Mouse (Mus musculus): ENCODE results near the gene Fkrp. TPM values are rescaled to one million over a fixed set of nuclear protein-coding genes. Genes with fewer than 3 reads are reported as not detected.
A peak's percentile ranks its signal among the peaks of the same experiment; 100 is the strongest.

Fkrp gene
- polyA plus RNA-seq, 2 experiments, result 26.9 to 29.9 TPM

GRCm38 (mm10) chr7:16844696-16845071 is 28.2 kb upstream of the Fkrp start:
- Histone ChIP-seq H3K27ac (replicated peaks; ENCODE audit: low read depth, low read length) (peak overlapping the region; percentile 63), H3K4me2 (replicated peaks; ENCODE audit: low read depth, low read length, severe bottlenecking) (peak overlapping the region; percentile 91), H3K4me1 (ENCODE audit: control insufficient read depth, insufficient read depth, low read length) (peaks cover 19% of the 10 kb centered on the region), H3K36me3 (ENCODE audit: control insufficient read depth, insufficient read depth, low read length) (peaks cover 44% of the 10 kb centered on the region), H3K9me3 (ENCODE audit: control insufficient read depth, low read length) (no peaks in the 10 kb centered on the region), H3K9ac (ENCODE audit: low read depth, low read length, severe bottlenecking) (peak overlapping the region; percentile 52), H3K4me3 (replicated peaks; ENCODE audit: low read length) (peak overlapping the region; percentile 60), H3K27me3 (ENCODE audit: control insufficient read depth, insufficient read depth, low read length) (no peaks in the 10 kb centered on the region)
- ATAC-seq (ENCODE audit: low FRiP score, low read depth) (no peak), DNase-seq (ENCODE audit: low spot score) (no peak)
- 33% methylated on average over 3 of the region's 3 CpGs for WGBS
- no peak for TF ChIP-seq POLR2A (IDR thresholded peaks at IDR 0.05; ENCODE audit: borderline replicate concordance, extremely low read depth, insufficient read depth, insufficient read length)

- peak overlapping the region; percentile 91 for H3K4me2 ChIP-seq (replicated peaks; ENCODE audit: low read depth, low read length, severe bottlenecking)
- peaks cover 19% of the 10 kb centered on the region for H3K4me1 ChIP-seq (ENCODE audit: control insufficient read depth, insufficient read depth, low read length)
- WGBS, result under 1% methylated on average over 33 of the region's 33 CpGs
- H3K9me3 ChIP-seq (ENCODE audit: control insufficient read depth, low read length), result no peaks in the 10 kb centered on the region
- peaks cover 44% of the 10 kb centered on the region for H3K36me3 ChIP-seq (ENCODE audit: control insufficient read depth, insufficient read depth, low read length)
- no peak for TF ChIP-seq POLR2A (IDR thresholded peaks at IDR 0.05; ENCODE audit: borderline replicate concordance, extremely low read depth, insufficient read depth, insufficient read length)
- H3K4me3 ChIP-seq (replicated peaks; ENCODE audit: low read length), result peak overlapping the region; percentile 60
- H3K27ac ChIP-seq (replicated peaks; ENCODE audit: low read depth, low read length), result peak overlapping the region; percentile 66
- ATAC-seq (ENCODE audit: low FRiP score, low read depth) (no peak), DNase-seq (ENCODE audit: low spot score) (peak; percentile 47)
- peak overlapping the region; percentile 69 for H3K9ac ChIP-seq (ENCODE audit: low read depth, low read length, severe bottlenecking)
- no peaks in the 10 kb centered on the region for H3K27me3 ChIP-seq (ENCODE audit: control insufficient read depth, insufficient read depth, low read length)
Observed at GRCm38 (mm10) chr7:16843441-16844171, 27.1 kb upstream of the Fkrp start.

GRCm38 (mm10) chr7:16842645-16843063 is 26.1 kb upstream of the Fkrp start, which contains the start of gene Prkd2:
Gene Prkd2 (plus strand): TSS chr7:16842902.
- peak within 1 kb of the TSS; percentile 69 for H3K9ac ChIP-seq (ENCODE audit: low read depth, low read length, severe bottlenecking)
- DNase-seq (ENCODE audit: low spot score), result peak; percentile 92
- H3K9me3 ChIP-seq (ENCODE audit: control insufficient read depth, low read length), result no peaks in the 10 kb centered on the region
- peak within 1 kb of the TSS; percentile 66 for H3K27ac ChIP-seq (replicated peaks; ENCODE audit: low read depth, low read length)
- peaks cover 45% of the 10 kb centered on the region for H3K36me3 ChIP-seq (ENCODE audit: control insufficient read depth, insufficient read depth, low read length)
- peak within 1 kb of the TSS; percentile 91 for H3K4me2 ChIP-seq (replicated peaks; ENCODE audit: low read depth, low read length, severe bottlenecking)
- H3K4me1 ChIP-seq (ENCODE audit: control insufficient read depth, insufficient read depth, low read length), result peaks cover 19% of the 10 kb centered on the region
- peak within 1 kb of the TSS; percentile 60 for H3K4me3 ChIP-seq (replicated peaks; ENCODE audit: low read length)
- WGBS, result under 1% methylated on average over 23 of the region's 32 CpGs
- H3K27me3 ChIP-seq (ENCODE audit: control insufficient read depth, insufficient read depth, low read length), result no peaks in the 10 kb centered on the region
- no peak for TF ChIP-seq POLR2A (IDR thresholded peaks at IDR 0.05; ENCODE audit: borderline replicate concordance, extremely low read depth, insufficient read depth, insufficient read length)
- peak; percentile 89 for ATAC-seq (ENCODE audit: low FRiP score, low read depth)

- Histone ChIP-seq H3K4me3 (replicated peaks; ENCODE audit: low read length) (peak overlapping the region; percentile 60; the same call in 1 of the 2 replicates), H3K9ac (ENCODE audit: low read depth, low read length, severe bottlenecking) (0 out of 2 replicates have a peak overlapping the region, but pooled peaks have one; percentile 69), H3K4me2 (replicated peaks; ENCODE audit: low read depth, low read length, severe bottlenecking) (peak overlapping the region; percentile 91), H3K9me3 (ENCODE audit: control insufficient read depth, low read length) (no peaks in the 10 kb centered on the region), H3K27me3 (ENCODE audit: control insufficient read depth, insufficient read depth, low read length) (no peaks in the 10 kb centered on the region), H3K4me1 (ENCODE audit: control insufficient read depth, insufficient read depth, low read length) (peaks cover 19% of the 10 kb centered on the region), H3K27ac (replicated peaks; ENCODE audit: low read depth, low read length) (peak overlapping the region; percentile 66), H3K36me3 (ENCODE audit: control insufficient read depth, insufficient read depth, low read length) (peaks cover 46% of the 10 kb centered on the region)
- DNase-seq (ENCODE audit: low spot score) (no peak), ATAC-seq (ENCODE audit: low FRiP score, low read depth) (no peak)
- TF ChIP-seq POLR2A (IDR thresholded peaks at IDR 0.05; ENCODE audit: borderline replicate concordance, extremely low read depth, insufficient read depth, insufficient read length), result no peak
- 45% methylated on average over 11 of the region's 11 CpGs for WGBS
Observed at GRCm38 (mm10) chr7:16841561-16842560, 25.3 kb upstream of the Fkrp start.

- peaks cover 19% of the 10 kb centered on the region for H3K4me1 ChIP-seq (ENCODE audit: control insufficient read depth, insufficient read depth, low read length)
- H3K4me2 ChIP-seq (replicated peaks; ENCODE audit: low read depth, low read length, severe bottlenecking), result no peak overlapping the region
- ATAC-seq (ENCODE audit: low FRiP score, low read depth), result no peak
- 77% methylated on average over 4 of the region's 4 CpGs for WGBS
- no peak overlapping the region for H3K9ac ChIP-seq (ENCODE audit: low read depth, low read length, severe bottlenecking)
- H3K36me3 ChIP-seq (ENCODE audit: control insufficient read depth, insufficient read depth, low read length), result peaks cover 50% of the 10 kb centered on the region
- no peak overlapping the region for H3K27ac ChIP-seq (replicated peaks; ENCODE audit: low read depth, low read length)
- no peaks in the 10 kb centered on the region for H3K9me3 ChIP-seq (ENCODE audit: control insufficient read depth, low read length)
- DNase-seq (ENCODE audit: low spot score), result no peak
- H3K4me3 ChIP-seq (replicated peaks; ENCODE audit: low read length), result no peak overlapping the region
- no peaks in the 10 kb centered on the region for H3K27me3 ChIP-seq (ENCODE audit: control insufficient read depth, insufficient read depth, low read length)
- no peak for TF ChIP-seq POLR2A (IDR thresholded peaks at IDR 0.05; ENCODE audit: borderline replicate concordance, extremely low read depth, insufficient read depth, insufficient read length)
Observed at GRCm38 (mm10) chr7:16841078-16841477, 24.5 kb upstream of the Fkrp start.

Data from limb, embryonic 14.5 days (tissue).